Mouse (Mus musculus): ENCODE results near the gene Zmat1.
A peak's percentile ranks its signal among the peaks of the same experiment; 100 is the strongest.
"Not testable (repeated sequence)": the region's sequence is repeated elsewhere in the genome, so short reads cannot be mapped to it uniquely, and the experiment has no call there.

The Zmat1 gene

DNA sequence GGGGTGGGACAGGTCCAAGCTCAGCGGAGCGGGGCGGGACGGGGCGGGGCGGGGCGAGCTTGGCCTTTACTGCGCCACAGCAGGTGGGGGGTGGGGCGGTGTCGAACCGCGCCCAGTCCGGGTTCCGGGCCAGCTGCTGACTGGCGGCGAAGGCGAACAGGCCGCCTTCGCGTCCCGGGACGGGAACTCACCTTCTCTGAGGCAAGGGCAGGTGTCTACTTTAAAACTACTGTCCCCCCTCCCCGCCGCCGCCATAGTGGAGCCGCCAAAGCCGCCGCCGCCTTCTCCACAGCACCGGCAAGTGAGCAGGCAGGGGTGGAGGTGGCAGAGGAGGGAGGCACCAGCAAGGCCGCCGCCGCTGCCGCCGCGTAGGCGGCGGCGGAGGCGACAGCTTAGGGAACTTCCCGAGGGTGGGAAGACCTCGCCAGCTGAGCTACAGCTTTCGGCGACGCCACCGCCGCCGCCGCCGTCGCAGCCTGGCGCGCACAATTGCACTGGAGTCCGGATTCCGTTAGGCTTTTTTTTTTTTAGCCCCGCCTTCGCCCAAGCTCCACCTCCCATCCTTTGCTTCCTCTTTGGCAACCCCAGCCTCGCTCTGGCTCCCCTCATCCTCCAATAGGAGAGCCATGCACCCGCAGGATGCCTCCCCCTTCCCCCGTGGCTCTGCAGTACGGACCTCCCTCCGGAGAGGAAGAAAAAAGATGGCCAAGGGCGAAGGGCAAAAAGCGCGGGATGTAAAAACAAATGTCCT is at the start of gene Zmat1:
Gene Zmat1, minus strand, starts transcription at position 490 of the 751 bp plus-strand sequence.
- DNase-seq (ENCODE audit: low spot score): peak; percentile 86

DNA sequence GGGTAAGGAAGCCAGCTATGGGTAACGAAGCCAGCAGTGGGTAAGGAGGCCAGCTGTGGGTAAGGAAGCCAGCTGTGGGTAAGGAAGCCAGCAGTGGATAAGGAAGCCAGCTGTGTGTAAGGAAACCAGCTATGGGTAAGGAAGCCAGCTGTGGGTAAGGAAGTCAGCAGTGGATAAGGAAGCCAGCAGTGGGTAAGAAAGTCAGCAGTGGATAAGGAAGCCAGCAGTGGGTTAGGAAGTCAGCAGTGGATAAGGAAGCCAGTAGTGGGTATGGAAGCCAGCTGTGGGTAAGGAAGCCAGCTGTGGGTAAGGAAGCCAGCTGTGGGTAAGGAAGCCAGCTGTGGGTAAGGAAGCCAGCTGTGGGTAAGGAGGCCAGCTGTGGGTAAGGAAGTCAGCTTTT is 44.9 kb upstream of the Zmat1 start:
- DNase-seq (ENCODE audit: low spot score): not testable (repeated sequence)

DNA sequence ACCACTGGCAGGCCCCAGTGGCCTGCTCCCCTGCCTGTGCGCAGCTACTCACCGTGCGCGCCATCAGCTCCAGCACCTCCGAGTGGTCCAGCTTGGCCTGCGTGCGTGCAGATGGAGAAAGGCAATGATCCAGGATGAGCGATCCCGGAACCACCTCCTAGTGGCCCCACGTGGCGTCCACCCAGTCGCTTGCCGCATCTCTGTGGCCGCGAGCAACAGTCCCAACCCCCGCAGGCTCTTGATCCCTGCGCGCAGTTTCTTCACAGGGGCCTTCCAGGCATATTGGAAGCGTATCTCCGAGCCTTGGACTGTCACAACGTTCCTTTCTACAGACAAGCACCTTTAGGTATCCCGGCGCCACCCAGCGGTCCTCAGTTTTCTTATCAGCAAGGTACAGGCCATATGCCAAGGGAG is 27.0 kb upstream of the Zmat1 start:
- no peak for DNase-seq (ENCODE audit: low spot score)

DNA sequence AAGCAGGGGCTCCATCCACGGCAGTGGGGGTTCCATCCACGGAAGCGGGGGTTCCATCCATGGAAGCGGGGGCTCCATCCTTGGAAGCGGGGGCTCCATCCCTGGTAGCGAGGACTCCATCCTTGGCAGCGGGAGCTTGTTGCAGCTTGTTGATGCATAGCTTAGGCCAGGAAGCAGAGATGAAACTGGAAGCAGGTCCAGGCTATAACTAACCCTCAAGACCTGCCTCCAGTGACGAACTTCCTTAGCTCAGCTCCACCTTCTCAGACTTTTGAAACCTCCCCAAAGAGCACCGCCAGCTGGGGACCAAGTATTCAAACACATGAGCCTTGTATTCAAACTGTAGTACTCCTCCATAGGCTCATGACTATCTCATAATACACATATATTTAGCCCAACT is 16.1 kb upstream of the Zmat1 start:
- DNase-seq (ENCODE audit: low spot score): no peak

DNA sequence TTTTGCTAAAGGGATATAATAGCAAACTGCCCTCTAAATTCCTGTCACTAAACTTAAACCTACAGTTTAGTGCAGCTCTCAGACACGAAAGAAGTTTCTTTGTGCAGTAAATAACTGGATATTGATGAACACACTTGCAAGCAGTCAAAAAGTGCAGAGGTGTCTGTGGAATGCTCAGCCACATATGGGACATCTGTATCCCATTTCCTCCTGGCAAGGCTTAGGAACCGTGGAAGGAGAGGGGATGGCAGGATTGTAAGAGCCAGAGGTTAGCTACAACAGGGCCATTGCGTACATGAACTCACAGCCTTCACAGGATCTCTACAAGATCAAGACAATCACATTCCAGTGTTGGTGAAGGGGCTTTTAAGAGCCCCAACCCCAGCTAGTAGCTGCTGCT is 2.4 kb upstream of the Zmat1 start:
- DNase-seq (ENCODE audit: low spot score): no peak

DNA sequence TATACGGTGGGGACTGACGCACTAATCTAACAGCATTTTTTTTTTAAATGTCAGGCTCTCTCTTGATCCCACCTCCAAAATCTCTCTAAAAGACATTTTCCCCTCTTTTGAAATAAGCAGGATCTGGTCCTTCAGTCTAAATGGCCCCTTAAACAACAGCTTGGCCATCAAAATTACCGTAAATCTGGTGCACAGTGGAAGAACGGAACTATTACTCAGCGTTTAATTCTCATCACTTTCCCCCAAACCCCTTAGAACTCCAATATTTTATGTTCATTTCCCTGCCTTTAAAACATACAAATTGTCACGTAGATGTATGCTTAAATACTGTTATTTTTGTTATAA is 434 bp upstream of the Zmat1 start:
- DNase-seq (ENCODE audit: low spot score): no peak

DNA sequence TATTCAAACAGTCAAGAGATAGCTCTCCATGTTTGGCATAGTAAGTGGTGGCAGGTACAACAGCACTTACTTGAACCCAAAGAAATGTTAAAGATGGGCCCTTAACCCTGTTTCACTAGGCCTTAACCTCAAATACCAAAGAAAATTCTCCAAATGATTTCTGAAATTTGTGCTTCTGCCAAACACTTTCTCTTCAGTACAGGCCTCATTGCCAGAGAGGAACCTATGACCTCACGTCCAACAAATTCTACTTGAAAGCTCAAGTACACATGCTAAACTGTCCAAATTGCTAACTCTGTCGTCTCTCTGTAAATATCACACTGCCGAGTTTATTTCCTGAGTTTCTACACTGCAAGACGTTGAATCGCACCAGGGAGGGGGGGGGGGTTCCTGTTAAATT is 988 bp downstream of the Zmat1 start:
- no peak for DNase-seq (ENCODE audit: low spot score)

DNA sequence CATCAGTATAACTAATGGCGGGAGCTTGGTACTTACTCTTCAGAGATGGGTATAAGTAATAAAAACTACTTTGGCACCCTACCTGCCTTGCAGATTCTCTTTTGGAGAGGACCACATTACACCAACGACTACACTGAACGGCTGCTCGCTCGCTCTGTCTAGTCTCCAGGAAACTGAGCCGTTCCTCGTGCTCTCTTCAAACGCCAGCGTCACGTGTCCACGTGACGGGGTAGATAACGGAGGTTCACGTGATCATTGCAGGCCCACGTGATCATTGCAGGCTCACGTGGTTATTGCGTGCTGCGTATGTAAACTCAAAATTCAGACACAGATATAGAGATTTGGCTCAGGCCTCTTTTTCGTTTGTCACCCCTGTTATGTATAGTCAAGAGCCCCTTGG is 44.5 kb downstream of the Zmat1 start, which contains the start of gene Nxf2:
Gene Nxf2, minus strand, starts transcription at position 209 of the 400 bp plus-strand sequence.
- no peak for DNase-seq (ENCODE audit: low spot score)

DNA sequence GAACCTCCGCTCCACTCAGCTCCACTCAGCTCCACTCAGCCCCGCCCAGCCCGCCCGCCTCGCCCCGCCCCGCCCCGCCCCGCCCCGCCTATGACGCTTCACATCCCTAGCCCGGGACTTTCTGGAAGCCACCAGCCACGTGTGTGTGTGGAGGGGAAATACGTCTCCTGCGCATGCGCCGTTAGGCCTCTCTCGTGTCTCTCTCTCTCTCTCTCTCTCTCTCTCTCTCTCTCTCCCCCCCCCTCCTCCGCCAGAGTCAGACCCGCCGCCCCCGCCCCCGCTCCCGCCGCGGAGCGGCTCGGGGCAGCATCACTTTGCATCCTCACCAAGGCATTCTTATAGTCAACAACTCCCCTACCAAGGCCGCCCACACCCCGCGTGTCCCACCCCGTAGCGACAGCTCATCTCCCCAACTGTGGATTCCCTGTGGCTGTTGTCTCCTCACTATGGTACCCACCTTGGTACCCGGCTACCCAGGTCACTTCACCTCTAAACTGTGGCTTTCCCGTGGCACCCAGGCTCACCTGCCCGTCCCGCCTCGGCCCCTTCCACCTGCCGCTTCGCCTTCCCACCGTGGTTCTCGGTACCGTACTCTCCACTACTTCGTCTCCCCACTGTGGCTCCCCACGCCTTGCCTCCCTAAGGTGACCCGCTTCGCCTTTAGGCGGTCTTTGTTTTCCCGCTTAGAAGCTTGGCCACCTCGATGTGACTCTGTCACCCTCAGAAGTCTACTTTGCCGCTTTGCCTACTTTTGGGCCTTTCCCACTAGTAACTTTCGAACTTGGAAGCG is 45.5 kb downstream of the Zmat1 start:
- peak; percentile 75 for DNase-seq (ENCODE audit: low spot score)

DNA sequence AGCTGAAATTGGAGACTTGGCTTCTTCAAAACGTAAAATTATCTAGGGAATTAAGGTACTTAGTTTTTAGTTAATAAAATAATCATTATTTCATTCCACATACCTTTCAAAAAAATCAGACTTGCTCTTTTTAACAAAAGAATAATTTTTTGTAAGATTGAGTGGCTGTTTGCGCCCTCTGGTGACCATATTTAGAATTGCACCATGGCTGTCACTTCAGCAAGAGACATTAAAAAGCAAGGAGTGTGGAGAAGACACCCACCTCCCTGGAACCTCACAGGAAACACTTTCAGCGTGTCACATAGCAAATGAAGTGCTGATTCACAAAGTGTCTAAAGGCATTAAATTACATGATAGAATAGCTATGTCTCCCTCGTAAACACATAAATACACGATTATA is 78.6 kb downstream of the Zmat1 start:
- DNase-seq (ENCODE audit: low spot score): peak; percentile 58

DNA sequence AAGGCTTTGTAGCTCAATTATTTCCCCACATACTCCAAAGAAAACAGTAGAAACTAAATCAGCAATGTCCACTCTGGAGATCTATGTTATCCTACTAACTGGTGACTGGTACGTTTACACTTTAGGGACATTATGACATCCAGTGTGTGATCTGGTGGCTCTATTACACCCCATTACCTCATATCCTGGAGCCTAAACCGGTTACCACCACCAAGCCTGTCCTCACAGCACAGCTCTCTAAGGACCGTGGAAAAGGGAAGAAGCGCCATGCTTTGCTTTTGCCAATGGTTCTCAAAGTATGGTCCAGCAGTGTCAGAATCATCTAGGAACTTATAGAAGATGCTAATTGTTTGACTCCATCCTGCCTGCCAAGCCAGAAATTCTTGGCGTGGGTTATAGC is 79.1 kb downstream of the Zmat1 start:
- DNase-seq (ENCODE audit: low spot score): no peak

DNA sequence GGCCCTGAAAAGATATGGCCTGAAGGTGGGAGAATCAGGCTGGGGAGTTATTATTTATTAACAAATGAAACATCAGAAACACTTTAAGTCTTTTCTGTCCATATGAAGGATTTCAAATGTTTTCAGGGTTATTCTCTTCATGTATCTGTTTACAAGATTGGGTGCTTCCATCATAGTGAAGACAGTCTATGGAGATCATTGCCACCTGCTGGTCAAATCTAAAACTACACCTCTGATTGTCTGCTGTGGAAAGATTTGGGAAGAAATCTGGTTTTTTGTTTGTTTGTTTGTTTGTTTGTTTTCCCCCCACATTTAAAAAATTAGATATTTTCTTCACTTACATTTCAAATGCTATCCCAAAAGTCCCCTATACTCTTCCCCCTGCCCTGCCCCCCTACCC is 84.0 kb downstream of the Zmat1 start:
- peak; percentile 64 for DNase-seq (ENCODE audit: low spot score)

DNA sequence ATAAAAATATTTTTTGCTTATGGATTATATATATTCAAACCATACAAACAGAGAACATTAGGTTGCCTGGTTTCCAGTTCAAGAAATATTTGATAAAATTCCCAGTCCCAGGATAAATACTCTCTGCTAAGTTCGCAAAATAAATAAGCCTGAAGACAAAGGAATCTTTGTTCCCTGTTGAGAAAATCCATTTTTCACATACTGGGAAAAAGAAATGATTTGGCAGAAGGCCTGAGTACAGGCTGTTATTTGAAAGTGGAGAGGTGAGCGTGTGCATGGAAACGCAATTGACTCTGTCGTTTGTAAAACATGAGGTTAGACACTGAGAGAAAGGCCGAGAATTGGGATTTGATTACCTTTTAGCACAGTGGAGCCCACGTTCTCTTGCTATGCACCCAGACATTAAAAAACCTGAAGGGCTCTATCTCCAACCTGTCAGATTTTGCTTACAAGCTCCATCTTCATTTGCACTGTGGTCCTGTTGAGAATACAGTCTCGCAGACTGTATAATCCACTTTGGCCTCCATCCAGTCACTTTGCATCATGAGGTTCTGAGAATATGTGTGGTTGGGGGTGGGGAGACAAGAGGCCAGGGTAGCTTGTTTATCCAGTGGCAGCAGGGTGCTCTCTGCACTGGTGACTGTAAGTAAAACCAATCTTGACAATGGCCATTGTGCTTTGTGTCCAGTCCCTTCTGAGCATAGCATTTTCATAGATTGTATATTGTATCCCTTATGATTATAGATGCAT is 85.2 kb downstream of the Zmat1 start:
- DNase-seq (ENCODE audit: low spot score): no peak
